Mouse (Mus musculus): ENCODE measurements at regions not wholly inside any gene's neighbourhood (a gene's known extent, or its start where the extent isn't known, plus 50 kb on each side); places are given as distances from the start of the nearest gene placed in this dataset.
A peak's percentile ranks its signal among the peaks of the same experiment; 100 is the strongest.

- intact Hi-C loops (cut with DNase I), result no loop called here
- DNase-seq, result no peak
These were observed 328.4 kb upstream of the Gm9008 start for GRCm38 (mm10) chr6:76825953-76826352.

- no peak for DNase-seq
- intact Hi-C loops (cut with DNase I), result no loop called here
These were observed 305.4 kb upstream of the Gm9008 start for GRCm38 (mm10) chr6:76802969-76803368.

GRCm38 (mm10) chr6:76780168-76780567 lies 282.6 kb upstream of the Gm9008 start:
- intact Hi-C loops (cut with DNase I), result no loop called here

GRCm38 (mm10) chr6:76778201-76778600 lies 280.6 kb upstream of the Gm9008 start:
- intact Hi-C loops (cut with DNase I), result no loop called here
- no peak for DNase-seq

More at GRCm38 (mm10) chr6:76780168-76780567, 282.6 kb upstream of the Gm9008 start:
- no peak for DNase-seq

- intact Hi-C loops (cut with DNase I), result no loop called here
- no peak for DNase-seq
These were observed 279.5 kb upstream of the Gm9008 start for GRCm38 (mm10) chr6:76777080-76777479.

GRCm38 (mm10) chr6:76763852-76764251 lies 266.3 kb upstream of the Gm9008 start:
- intact Hi-C loops (cut with DNase I), result no loop called here
- no peak for DNase-seq

- intact Hi-C loops (cut with DNase I), result no loop called here
- DNase-seq, result peak in 1 of 2 experiments; percentile 5
These were observed 257.3 kb upstream of the Gm9008 start for GRCm38 (mm10) chr6:76754867-76755266.
